Mouse (Mus musculus): ENCODE results near the gene Fdxacb1.

Fdxacb1 gene

DNA sequence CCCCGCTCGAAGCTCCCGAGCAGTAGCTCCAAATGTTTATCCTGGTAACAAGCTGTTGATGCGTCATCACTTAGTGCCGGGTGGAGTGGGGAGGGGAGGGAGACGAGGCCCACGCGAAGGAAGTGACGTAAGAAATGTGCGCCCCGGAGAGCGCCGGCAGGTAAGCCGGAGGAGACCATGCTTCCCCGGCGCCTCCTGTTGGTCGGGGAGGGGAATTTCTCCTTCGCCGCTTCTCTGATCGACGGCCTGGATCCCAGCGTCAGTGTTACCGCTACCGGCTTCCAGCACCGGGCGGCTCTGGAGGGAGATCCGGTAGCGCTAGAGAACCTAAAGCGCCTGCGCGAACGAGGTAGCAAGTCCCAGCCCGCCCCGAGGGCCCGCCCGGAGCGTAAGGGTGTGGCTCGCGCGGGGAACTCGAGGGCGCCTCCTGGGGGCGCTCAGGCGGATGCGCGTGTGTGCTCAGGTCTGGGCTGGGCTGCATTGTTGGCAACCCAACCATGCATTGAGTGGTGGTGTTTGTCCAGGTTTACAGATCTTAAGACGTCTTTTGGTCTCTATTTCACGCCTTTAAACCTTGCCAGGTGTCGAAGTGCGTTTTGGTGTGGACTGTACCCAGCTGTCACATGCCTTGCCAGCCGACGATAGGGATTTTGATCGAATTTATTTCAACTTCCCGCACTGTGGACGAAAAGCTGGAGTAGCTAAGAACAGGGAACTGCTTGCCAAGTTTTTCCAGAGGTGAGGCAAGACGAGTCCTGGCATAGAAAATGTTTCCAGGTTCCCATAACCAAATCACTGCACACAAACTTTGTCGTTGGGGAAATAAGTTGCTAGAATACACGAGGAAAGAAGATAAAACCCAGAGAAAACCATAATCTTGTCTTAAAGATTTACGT, at the start of gene Fdxacb1:
Gene Fdxacb1 (plus strand): TSS at position 130 of the 896 bp plus-strand sequence.
- peak; percentile 92 to 96 for DNase-seq (ENCODE audit: low read depth in 1 of 2, low spot score in 2 of 2)

DNA sequence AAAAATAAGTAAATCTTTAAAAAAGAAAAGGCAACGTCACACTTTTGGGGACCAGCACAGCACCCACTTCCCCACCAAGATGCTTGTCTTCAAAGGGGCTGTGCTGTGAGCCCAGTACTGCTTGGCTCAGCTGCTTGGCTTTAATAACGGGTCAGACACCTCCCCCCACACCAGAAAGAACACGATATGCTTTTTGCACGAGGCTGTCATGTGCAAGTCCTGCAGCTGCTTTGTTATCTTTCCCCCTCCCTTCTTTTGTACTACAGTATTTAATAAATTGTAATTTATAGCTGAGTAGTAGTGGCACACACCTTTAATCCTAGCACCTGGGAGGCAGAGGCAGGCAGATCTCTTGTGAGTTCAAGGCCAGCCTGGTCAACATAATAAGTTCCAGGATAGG, 49.2 kb upstream of the Fdxacb1 start:
- DNase-seq (ENCODE audit: low read depth in 1 of 2, low spot score in 2 of 2), result no peak

- no peak for DNase-seq (ENCODE audit: low read depth in 1 of 2, low spot score in 2 of 2)
Observed at GRCm38 (mm10) chr9:50721061-50721460, 47.0 kb upstream of the Fdxacb1 start.

- DNase-seq (ENCODE audit: low read depth in 1 of 2, low spot score in 2 of 2), result no peak
Observed at GRCm38 (mm10) chr9:50722451-50722911, 45.6 kb upstream of the Fdxacb1 start.

DNA sequence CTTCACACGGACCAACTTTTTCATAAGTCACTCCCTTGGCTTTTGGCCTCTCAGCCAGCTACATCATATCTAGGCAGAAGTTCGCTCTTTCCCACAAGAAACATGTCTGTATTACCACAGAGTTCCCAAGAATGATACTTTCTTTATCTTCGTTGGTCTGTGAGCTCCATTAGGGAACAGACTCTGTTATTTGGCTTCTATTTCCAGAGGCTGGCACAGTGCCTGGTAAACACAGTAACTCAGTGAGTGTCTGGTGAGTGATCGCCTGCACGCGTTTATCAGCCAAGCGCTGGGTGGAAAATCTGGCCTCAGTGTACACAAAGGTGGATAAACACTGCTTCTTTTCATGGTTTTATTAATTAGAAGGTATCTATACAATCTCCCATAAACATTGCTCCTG, 44.6 kb upstream of the Fdxacb1 start:
- no peak for DNase-seq (ENCODE audit: low read depth in 1 of 2, low spot score in 2 of 2)

GRCm38 (mm10) chr9:50724147-50724546, 43.9 kb upstream of the Fdxacb1 start:
- DNase-seq (ENCODE audit: low read depth in 1 of 2, low spot score in 2 of 2), result no peak

GRCm38 (mm10) chr9:50724661-50725330, 43.2 kb upstream of the Fdxacb1 start:
- no peak for DNase-seq (ENCODE audit: low read depth in 1 of 2, low spot score in 2 of 2)

GRCm38 (mm10) chr9:50725921-50726590, 42.0 kb upstream of the Fdxacb1 start:
- DNase-seq (ENCODE audit: low read depth in 1 of 2, low spot score in 2 of 2), result no peak

DNA sequence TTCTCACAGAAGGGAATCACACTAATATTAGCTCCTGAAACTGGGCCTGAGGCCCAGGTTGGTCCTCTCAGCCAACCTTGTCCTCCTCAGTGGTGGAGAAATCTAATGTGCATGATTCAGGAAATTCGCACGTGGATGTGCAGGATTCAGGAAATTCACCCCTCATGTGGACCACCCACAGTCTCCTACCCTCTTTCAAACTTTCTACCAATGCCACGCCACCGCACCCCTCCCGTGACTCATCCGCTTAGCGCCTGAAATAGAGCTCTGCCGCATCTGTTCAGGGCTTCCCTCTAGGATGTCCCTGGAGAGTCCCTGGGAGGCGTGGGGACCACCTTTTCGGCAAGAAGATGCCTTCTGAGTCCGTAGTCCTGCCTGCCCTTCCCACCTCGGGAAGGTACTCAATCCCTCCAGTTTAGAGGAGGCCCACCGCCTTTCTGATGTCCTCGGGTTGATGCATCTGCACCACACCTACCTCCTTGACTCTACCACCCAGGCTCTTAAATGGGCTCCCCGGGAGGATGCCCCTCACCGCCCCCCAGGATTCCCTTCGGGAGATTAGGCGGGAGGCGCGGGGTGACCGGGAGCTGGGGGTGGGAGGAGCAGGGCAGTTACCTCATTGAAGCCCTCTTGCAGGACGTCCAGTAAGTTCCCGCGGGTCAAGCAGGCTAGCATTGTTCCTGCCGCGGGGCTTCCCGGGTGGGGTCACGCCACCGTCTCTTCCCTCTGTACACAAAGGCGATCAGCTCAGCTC, 40.7 kb upstream of the Fdxacb1 start:
- DNase-seq (ENCODE audit: low read depth in 1 of 2, low spot score in 2 of 2), result no peak

- no peak for DNase-seq (ENCODE audit: low read depth in 1 of 2, low spot score in 2 of 2)
Observed at GRCm38 (mm10) chr9:50727925-50728651, 39.9 kb upstream of the Fdxacb1 start.

GRCm38 (mm10) chr9:50729600-50729999, 38.4 kb upstream of the Fdxacb1 start:
- DNase-seq (ENCODE audit: low read depth in 1 of 2, low spot score in 2 of 2), result no peak

DNA sequence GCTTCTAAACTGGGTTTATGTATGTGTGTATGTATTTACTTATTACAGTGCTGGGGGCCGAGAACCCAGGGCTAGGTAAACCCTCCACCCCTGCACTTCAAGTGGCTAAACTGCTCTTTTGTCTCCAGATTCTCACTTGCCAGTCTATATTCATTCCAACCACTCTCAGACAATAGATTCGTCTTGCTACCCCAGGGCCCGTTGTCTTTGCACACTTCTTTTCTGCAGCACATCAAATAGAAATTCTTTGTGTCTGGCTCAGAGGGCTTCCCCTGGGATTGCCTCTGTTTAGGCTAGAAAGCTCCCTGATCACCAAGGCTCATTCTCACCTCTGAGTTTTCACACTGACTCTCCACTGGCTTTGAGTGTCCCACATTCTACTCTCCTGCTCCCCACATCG, 35.5 kb upstream of the Fdxacb1 start:
- DNase-seq (ENCODE audit: low read depth in 1 of 2, low spot score in 2 of 2), result no peak

DNA sequence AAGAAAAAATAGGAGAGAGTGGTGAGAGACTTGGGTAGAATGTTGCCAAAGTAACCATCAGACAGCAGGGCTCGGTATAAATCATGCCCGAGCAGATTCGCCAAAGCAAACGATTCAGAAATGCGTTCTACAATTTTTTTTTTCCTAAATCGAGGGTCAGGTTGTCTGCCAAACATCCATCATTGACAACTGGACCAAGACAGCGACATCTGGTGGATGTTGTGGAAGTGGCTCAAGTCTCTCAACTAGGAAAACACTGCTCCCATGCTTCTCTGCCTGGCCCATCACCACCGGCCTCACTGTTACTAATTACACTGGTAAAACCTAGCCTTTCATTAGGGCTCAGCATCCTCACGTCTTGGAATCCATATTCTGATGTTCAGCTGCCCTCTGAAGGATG, 33.0 kb upstream of the Fdxacb1 start:
- no peak for DNase-seq (ENCODE audit: low read depth in 1 of 2, low spot score in 2 of 2)

DNA sequence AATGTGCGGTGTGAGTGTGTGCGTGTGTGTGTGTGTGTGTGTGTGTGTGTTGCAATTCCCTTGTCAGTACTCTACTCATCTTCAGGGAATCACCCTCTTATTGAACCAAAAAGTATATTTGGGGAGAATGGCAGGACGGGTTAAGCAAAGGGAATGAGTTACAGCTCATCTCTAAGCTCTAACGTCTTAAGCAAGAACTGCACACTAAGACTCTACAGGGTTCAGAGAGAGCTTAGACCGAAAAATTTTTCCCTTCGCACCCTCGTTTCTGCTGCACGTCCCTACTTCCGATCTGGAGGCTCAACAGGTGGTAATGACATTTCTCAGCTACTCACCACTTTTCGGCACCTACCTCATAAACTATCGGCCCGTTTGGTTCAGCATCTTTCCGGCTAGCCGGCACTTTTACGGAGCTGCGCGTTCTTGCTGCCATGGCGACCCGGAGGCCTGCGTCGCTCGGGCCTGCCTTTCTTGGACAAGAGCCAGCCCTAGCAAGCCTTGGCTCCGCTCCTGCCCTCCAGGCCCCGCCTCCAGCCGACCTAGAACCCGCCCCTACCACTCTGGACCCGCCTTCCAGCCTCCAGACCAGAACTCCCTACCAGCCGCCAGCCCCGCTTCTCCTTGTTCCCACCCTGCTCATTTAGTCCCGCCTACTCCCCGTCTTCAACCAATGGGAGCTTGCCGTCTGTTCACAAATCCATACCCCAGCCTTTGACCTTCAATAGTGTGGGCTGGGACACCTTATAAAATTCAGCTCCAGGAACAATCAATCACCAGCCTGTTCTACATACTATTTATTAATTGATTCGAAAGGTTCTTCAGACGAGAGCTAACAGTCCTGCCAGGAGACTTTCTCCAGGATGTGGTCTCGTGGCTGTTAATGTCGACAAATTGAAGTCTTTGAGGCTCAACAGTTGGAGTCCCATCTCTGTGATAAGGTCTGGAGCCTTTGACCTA, 28.8 kb upstream of the Fdxacb1 start, which contains the start of gene Dixdc1:
Gene Dixdc1 (minus strand): TSS at position 604 of the 957 bp plus-strand sequence.
- DNase-seq (ENCODE audit: low read depth in 1 of 2, low spot score in 2 of 2), result peak; percentile 55 to 81

DNA sequence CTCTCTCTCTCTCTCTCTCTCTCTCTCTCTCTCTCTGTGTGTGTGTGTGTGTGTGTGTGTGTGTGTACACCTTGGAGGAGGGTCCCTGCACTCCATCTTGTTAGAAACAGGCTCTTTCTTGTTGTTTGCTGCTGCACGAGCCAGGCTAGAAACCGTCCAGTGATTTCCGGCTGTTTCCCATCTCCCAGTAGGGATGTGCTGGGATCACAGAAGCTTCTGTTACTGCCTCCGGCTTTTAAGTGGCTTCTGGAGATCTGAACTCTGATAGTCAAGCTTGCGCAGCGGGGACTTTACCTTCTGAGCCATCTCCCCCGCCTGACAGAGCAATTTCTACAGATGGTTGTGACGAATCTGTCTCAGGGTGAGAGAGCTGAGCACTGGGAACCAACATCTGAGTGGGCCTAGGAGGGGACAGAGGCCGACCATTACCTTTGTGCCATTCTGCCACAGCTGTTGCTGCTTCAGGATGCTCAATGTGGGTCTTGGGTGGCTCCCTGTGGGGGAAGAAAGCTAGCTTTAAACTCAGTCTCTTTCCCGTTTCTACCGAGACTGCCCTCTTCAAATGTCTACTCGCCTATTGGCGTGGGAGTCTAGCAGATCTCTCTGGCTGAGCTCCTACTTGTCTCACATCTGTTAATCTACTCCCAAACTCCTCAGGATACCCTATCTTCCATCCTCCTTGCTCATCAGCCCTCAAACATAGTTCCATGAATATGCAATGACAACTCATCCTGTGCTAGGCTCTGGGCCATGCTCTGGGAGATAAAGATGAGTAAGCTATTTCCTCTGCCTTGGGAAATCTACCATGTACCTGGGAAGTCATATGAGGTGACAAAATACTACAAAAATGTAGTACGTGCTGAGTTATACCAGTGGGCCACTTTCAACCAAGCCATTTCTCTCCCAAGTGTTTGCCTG, 26.9 kb upstream of the Fdxacb1 start:
- no peak for DNase-seq (ENCODE audit: low read depth in 1 of 2, low spot score in 2 of 2)

DNA sequence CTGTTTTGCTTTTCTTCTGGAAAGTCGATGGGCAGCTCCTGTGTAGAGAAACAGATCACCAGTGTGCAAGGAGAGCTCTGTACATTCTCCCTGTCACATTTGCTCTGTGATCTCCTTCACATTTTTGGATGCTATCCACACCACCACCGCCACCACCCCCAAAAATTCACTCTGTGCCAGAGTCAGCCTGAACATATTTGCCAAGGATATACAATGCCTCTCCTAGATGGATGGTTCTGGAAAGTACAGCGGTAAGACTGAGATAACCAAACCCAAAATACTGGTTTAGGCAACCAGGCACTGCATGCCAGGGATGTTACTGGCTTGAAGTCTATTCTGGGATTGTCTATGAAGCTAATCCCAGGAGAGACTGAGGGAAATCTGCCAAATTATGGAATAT, 25.8 kb upstream of the Fdxacb1 start:
- DNase-seq (ENCODE audit: low read depth in 1 of 2, low spot score in 2 of 2), result no peak

GRCm38 (mm10) chr9:50742744-50743143, 25.3 kb upstream of the Fdxacb1 start:
- no peak for DNase-seq (ENCODE audit: low read depth in 1 of 2, low spot score in 2 of 2)

DNA sequence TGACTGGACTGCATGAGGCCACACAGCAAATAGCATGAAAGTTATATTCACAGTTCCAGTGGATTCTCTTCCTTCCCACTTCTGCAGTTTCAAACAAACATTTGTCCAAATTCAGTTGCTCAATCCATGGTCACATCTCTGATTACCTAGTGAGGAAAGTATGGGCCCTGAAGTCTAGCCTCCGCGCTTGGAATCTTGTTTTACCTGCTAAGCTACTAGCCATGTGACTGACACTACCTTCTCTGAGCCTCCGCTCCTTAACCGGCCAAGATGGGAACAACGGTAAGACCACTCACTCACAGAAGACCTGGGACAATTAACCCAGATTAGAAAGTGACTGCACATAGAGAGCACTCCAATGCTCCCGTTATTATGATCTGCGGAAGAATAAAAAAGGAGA, 22.2 kb upstream of the Fdxacb1 start:
- DNase-seq (ENCODE audit: low read depth in 1 of 2, low spot score in 2 of 2), result no peak
